Mouse (Mus musculus) frontal cortex, postnatal 25 days (tissue): ENCODE results near the gene Gm47995.

Source experiments
- DNase-seq, 2 experiments: peaks; one replicate each; pipeline ENCODE4 v3.0.0; 2022; ENCODE audit warnings: low spot score in 2 of 2

Gm47995 gene

GRCm38 (mm10) chr1:151228320-151228989 is 30.2 kb downstream of the Gm47995 start:
- DNase-seq: no peak

- no peak for DNase-seq
Measured at GRCm38 (mm10) chr1:151232346-151232745, 34.1 kb downstream of the Gm47995 start.

GRCm38 (mm10) chr1:151233756-151234155 is 35.5 kb downstream of the Gm47995 start:
- DNase-seq: no peak

GRCm38 (mm10) chr1:151235574-151235973 is 37.3 kb downstream of the Gm47995 start:
- DNase-seq: no peak

GRCm38 (mm10) chr1:151236141-151236930 is 38.1 kb downstream of the Gm47995 start:
- no peak for DNase-seq

GRCm38 (mm10) chr1:151237780-151238179 is 39.5 kb downstream of the Gm47995 start:
- DNase-seq: no peak

GRCm38 (mm10) chr1:151243332-151243731 is 45.1 kb downstream of the Gm47995 start:
- DNase-seq: no peak

GRCm38 (mm10) chr1:151244013-151244412 is 45.8 kb downstream of the Gm47995 start:
- DNase-seq: no peak

- DNase-seq: no peak
Measured at GRCm38 (mm10) chr1:151244761-151245160, 46.5 kb downstream of the Gm47995 start.

GRCm38 (mm10) chr1:151245165-151245564 is 46.9 kb downstream of the Gm47995 start:
- no peak for DNase-seq

- no peak for DNase-seq
Measured at GRCm38 (mm10) chr1:151245846-151246245, 47.6 kb downstream of the Gm47995 start.
